In the genomic region with DNA sequence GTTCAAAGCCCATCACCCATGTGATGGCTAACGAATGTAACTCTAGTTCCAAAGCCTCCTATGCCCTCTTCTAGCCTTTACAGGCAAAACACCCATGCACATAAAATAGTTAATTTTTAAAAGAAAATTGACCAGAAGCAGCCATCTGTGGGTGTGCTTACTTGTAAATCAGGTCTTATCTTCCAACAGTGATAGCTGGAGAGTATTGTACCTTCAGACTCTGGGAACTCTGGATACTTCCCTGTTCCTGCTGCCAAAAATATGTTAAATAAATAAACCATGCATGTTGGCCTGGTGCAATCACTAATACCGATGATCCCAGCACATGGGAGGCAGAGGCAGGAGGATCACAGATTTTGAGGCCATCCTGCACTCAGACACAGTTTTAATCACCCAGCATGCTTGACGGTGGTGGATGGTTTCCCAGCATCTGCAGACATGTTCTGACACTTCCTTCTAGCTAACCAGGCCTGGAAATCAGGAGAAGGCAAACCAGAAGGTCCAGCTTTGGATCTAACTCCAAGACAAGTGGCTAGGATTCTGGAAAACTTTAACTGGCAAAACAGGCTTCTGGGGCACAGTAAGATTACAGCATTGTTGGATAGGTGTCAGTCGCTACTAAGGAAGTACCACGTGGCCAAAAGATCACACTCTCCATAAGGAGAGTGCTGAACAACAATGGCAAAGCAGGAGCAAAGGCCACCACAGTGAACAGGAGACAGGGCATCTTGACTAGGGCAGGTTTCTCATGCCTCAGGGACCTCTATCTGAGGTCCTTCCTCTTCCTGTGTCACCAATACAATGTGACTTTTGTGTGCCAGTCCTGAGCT, we compare ENCODE assay signal across 22 mouse cellular contexts. TPM values are rescaled to one million over a fixed set of nuclear protein-coding genes. Genes with fewer than 3 reads are reported as not detected.
DNase-seq lines count a peak whose midpoint lies in the region; ATAC-seq and TF ChIP-seq lines count a peak whose summit lies in the region.
"Had no signal": no experiment of that assay in that cellular context is flagged by ENCODE, and none has a peak within 500 bp of the region (broad histone marks: within the 10 kb centered on the region; RNA-seq: fewer than 3 reads in every experiment).

No protein-coding gene starts in this region.

- DNase-seq in kidney, adult 2 months: peak; percentile 73
- DNase-seq in kidney, postnatal 25 days: no peak
- DNase-seq in liver, postnatal 0 days: no peak
- peak; percentile 64 for DNase-seq in fat pad, adult 2 months (ENCODE audit: extremely low read depth, low read depth, low spot score)
- DNase-seq in cerebellum, adult 9-10 months: no peak
- DNase-seq: adrenal gland, postnatal 36 days; cerebellum, adult 2 months; gastrocnemius, postnatal 14 days; lung, adult 2 months; lung, postnatal 36 days; right cerebral cortex, adult 18-20 months had no signal

- no peak overlapping the region for H3K9ac ChIP-seq in liver, postnatal 0 days (replicated peaks)
- H3K9ac ChIP-seq in liver, embryonic 12.5 days: no peak overlapping the region
- no peak overlapping the region for H3K9ac ChIP-seq in forebrain, embryonic 16.5 days (replicated peaks; ENCODE audit: low read depth, low read length)
- H3K9ac ChIP-seq: forebrain, embryonic 12.5 days; limb, embryonic 15.5 days had no signal

- H3K4me2 ChIP-seq in liver, postnatal 0 days (ENCODE audit: low read depth, low read length): no peak overlapping the region
- H3K4me2 ChIP-seq in liver, embryonic 12.5 days: no peak overlapping the region
- H3K4me2 ChIP-seq in forebrain, embryonic 16.5 days (ENCODE audit: low read length): no peak overlapping the region
- H3K4me2 ChIP-seq: forebrain, embryonic 12.5 days; limb, embryonic 15.5 days; midbrain, embryonic 11.5 days had no signal

- H3K27me3 ChIP-seq in kidney, adult 2 months (replicated peaks; ENCODE audit: control insufficient read depth, insufficient read depth, low read length): no peaks in the 10 kb centered on the region
- peaks cover 9% of the 10 kb centered on the region; the same call in 1 of the 2 replicates for H3K27me3 ChIP-seq in liver, postnatal 0 days (ENCODE audit: insufficient read depth, low read length)
- H3K27me3 ChIP-seq in liver, embryonic 12.5 days (replicated peaks): peaks cover 40% of the 10 kb centered on the region
- H3K27me3 ChIP-seq in small intestine, adult 2 months (ENCODE audit: control insufficient read depth, insufficient read depth, low read length): no peaks in the 10 kb centered on the region; the same call in 1 of the 2 replicates
- no peaks in the 10 kb centered on the region for H3K27me3 ChIP-seq in forebrain, embryonic 16.5 days (replicated peaks; ENCODE audit: control insufficient read depth, insufficient read depth, low read length)
- H3K27me3 ChIP-seq: limb, embryonic 15.5 days had no signal

- no peak overlapping the region for H3K4me3 ChIP-seq in kidney, adult 2 months (ENCODE audit: insufficient read depth, low read depth, low read length)
- H3K4me3 ChIP-seq in liver, postnatal 0 days (ENCODE audit: low read depth, low read length): no peak overlapping the region
- H3K4me3 ChIP-seq in liver, embryonic 12.5 days: no peak overlapping the region
- no peak overlapping the region for H3K4me3 ChIP-seq in small intestine, adult 2 months (ENCODE audit: low read depth, low read length)
- no peak overlapping the region for H3K4me3 ChIP-seq in forebrain, embryonic 16.5 days (replicated peaks; ENCODE audit: low read length)
- H3K4me3 ChIP-seq: embryonic facial prominence, embryonic 10.5 days; forebrain, embryonic 12.5 days; hindbrain, embryonic 10.5 days; layer of hippocampus, adult 2 months; limb, embryonic 15.5 days had no signal

- peaks cover 13% of the 10 kb centered on the region for H3K4me1 ChIP-seq in kidney, adult 2 months (ENCODE audit: control insufficient read depth, insufficient read depth, low read length)
- peaks cover 18% of the 10 kb centered on the region for H3K4me1 ChIP-seq in liver, postnatal 0 days (ENCODE audit: insufficient read depth)
- H3K4me1 ChIP-seq in liver, embryonic 12.5 days: peaks cover 33% of the 10 kb centered on the region
- H3K4me1 ChIP-seq in small intestine, adult 2 months (ENCODE audit: control insufficient read depth, insufficient read depth, insufficient read length, low read length): peaks cover 45% of the 10 kb centered on the region; the same call in 1 of the 2 replicates
- peaks cover 25% of the 10 kb centered on the region for H3K4me1 ChIP-seq in forebrain, embryonic 16.5 days (replicated peaks; ENCODE audit: control insufficient read depth, insufficient read depth, low read length)

- no peaks in the 10 kb centered on the region for H3K9me3 ChIP-seq in liver, postnatal 0 days (ENCODE audit: low read length)
- no peaks in the 10 kb centered on the region for H3K9me3 ChIP-seq in liver, embryonic 12.5 days (replicated peaks)
- no peaks in the 10 kb centered on the region for H3K9me3 ChIP-seq in forebrain, embryonic 16.5 days (ENCODE audit: control insufficient read depth, low read length)
- H3K9me3 ChIP-seq: embryonic facial prominence, embryonic 10.5 days; forebrain, embryonic 12.5 days; G1E; hindbrain, embryonic 10.5 days; limb, embryonic 15.5 days had no signal

- no peak for ATAC-seq in liver, postnatal 0 days
- ATAC-seq in liver, embryonic 12.5 days: no peak
- ATAC-seq in forebrain, embryonic 16.5 days: no peak
- ATAC-seq: hindbrain, postnatal 0 days had no signal

- no peak for TF ChIP-seq EP300 in liver, postnatal 0 days (IDR thresholded peaks at IDR 0.05; ENCODE audit: low read depth)

- no peak for TF ChIP-seq POLR2A in kidney, adult 2 months (IDR thresholded peaks at IDR 0.05; ENCODE audit: low read depth, low read length)
- no peak for TF ChIP-seq POLR2A in small intestine, adult 2 months (IDR thresholded peaks at IDR 0.05; ENCODE audit: low read depth, low read length)

- TF ChIP-seq CTCF in kidney, adult 2 months (conservative IDR thresholded peaks at IDR 0.05; ENCODE audit: insufficient read depth, insufficient read length, low read depth, low read length): no peak
- no peak for TF ChIP-seq CTCF in liver, postnatal 0 days (IDR thresholded peaks at IDR 0.05; ENCODE audit: low read depth)
- TF ChIP-seq CTCF in small intestine, adult 2 months (IDR thresholded peaks at IDR 0.05; ENCODE audit: extremely low read depth, insufficient read length, insufficient replicate concordance, low read depth, low read length): no peak

- no peak overlapping the region; the same call in 1 of the 2 replicates for H3K27ac ChIP-seq in kidney, adult 2 months (ENCODE audit: insufficient read depth, low read depth, low read length)
- H3K27ac ChIP-seq in liver, postnatal 0 days (ENCODE audit: low read depth): peak overlapping the region; percentile 12; the same call in 1 of the 2 replicates
- H3K27ac ChIP-seq in liver, embryonic 12.5 days: no peak overlapping the region
- peak overlapping the region; percentile 90 for H3K27ac ChIP-seq in small intestine, adult 2 months (ENCODE audit: insufficient read depth, low read depth, low read length)
- H3K27ac ChIP-seq in forebrain, embryonic 16.5 days (ENCODE audit: low read length): no peak overlapping the region
- H3K27ac ChIP-seq: embryonic facial prominence, embryonic 10.5 days; forebrain, embryonic 12.5 days; hindbrain, embryonic 10.5 days; hindbrain, postnatal 0 days; layer of hippocampus, adult 2 months; limb, embryonic 15.5 days had no signal

- 26% methylated on average over 5 of the region's 5 CpGs for WGBS in kidney, adult 2 months
- WGBS in liver, postnatal 0 days (ENCODE audit: insufficient replicate concordance): 40% methylated on average over 5 of the region's 5 CpGs
- WGBS in liver, embryonic 12.5 days (ENCODE audit: insufficient replicate concordance): 47% methylated on average over 5 of the region's 5 CpGs
- 9% methylated on average over 5 of the region's 5 CpGs for whole genome bisulfite sequencing in small intestine, adult 2 months
- WGBS in forebrain, embryonic 16.5 days: 70% methylated on average over 5 of the region's 5 CpGs

- peaks cover 2% of the 10 kb centered on the region; the same call in 1 of the 2 replicates for H3K36me3 ChIP-seq in kidney, adult 2 months (ENCODE audit: control insufficient read depth, insufficient read depth, low read length)
- H3K36me3 ChIP-seq in liver, postnatal 0 days (replicated peaks; ENCODE audit: insufficient read depth, low read length): peaks cover 13% of the 10 kb centered on the region
- peaks cover 25% of the 10 kb centered on the region for H3K36me3 ChIP-seq in liver, embryonic 12.5 days
- peaks cover 9% of the 10 kb centered on the region for H3K36me3 ChIP-seq in small intestine, adult 2 months (ENCODE audit: control insufficient read depth, insufficient read depth, low read length)
- peaks cover 4% of the 10 kb centered on the region; the same call in 1 of the 2 replicates for H3K36me3 ChIP-seq in forebrain, embryonic 16.5 days (ENCODE audit: control insufficient read depth, insufficient read depth)

RNA-seq across cellular contexts. Expression of a gene that starts 3.5 kb away (rescaled TPM):
- 92.2 and 119 TPM in 2 replicates for polyA plus RNA-seq in kidney, adult 2 months (2012; rRNA removed)
- polyA plus RNA-seq in liver, postnatal 0 days (2015; fragmentation: Nextera tagmentation; extraction: Ambion mirVana): 9.3 and 11.3 TPM in 2 replicates
- polyA plus RNA-seq in liver, embryonic 12.5 days (2016; fragmentation: Nextera tagmentation; extraction: Ambion mirVana): 2.4 TPM in 2 replicates
- polyA plus RNA-seq in small intestine, adult 2 months (2012; rRNA removed): 139 and 344 TPM in 2 replicates
- 12.3 and 15.8 TPM in 2 replicates for polyA plus RNA-seq in forebrain, embryonic 16.5 days (2015; fragmentation: Nextera tagmentation; extraction: Ambion mirVana)

RNA-seq across cellular contexts. Expression of a gene that starts 20.1 kb away (rescaled TPM):
- 14.8 and 15.0 TPM in 2 replicates for polyA plus RNA-seq in kidney, adult 2 months (2012; rRNA removed)
- polyA plus RNA-seq in liver, postnatal 0 days (2015; fragmentation: Nextera tagmentation; extraction: Ambion mirVana): 9.9 and 10.6 TPM in 2 replicates
- polyA plus RNA-seq in liver, embryonic 12.5 days (2016; fragmentation: Nextera tagmentation; extraction: Ambion mirVana): 18.5 and 20.9 TPM in 2 replicates
- polyA plus RNA-seq in small intestine, adult 2 months (2012; rRNA removed): 4.1 and 5.9 TPM in 2 replicates
- polyA plus RNA-seq in forebrain, embryonic 16.5 days (2015; fragmentation: Nextera tagmentation; extraction: Ambion mirVana): 24.6 and 25.5 TPM in 2 replicates

RNA-seq across cellular contexts. Expression of a gene that starts 20.9 kb away (rescaled TPM):
- polyA plus RNA-seq in kidney, adult 2 months (2012; rRNA removed): 86.5 and 87.9 TPM in 2 replicates
- 43.6 and 43.8 TPM in 2 replicates for polyA plus RNA-seq in liver, postnatal 0 days (2015; fragmentation: Nextera tagmentation; extraction: Ambion mirVana)
- 45.8 and 47.6 TPM in 2 replicates for polyA plus RNA-seq in liver, embryonic 12.5 days (2016; fragmentation: Nextera tagmentation; extraction: Ambion mirVana)
- polyA plus RNA-seq in small intestine, adult 2 months (2012; rRNA removed): 71.9 and 126 TPM in 2 replicates
- 76.9 and 81.8 TPM in 2 replicates for polyA plus RNA-seq in forebrain, embryonic 16.5 days (2015; fragmentation: Nextera tagmentation; extraction: Ambion mirVana)

RNA-seq across cellular contexts. Expression of a gene that starts 28.8 kb away (rescaled TPM):
- 54.7 and 74.3 TPM in 2 replicates for polyA plus RNA-seq in kidney, adult 2 months (2012; rRNA removed)
- 5.7 and 7.2 TPM in 2 replicates for polyA plus RNA-seq in liver, postnatal 0 days (2015; fragmentation: Nextera tagmentation; extraction: Ambion mirVana)
- polyA plus RNA-seq in liver, embryonic 12.5 days (2016; fragmentation: Nextera tagmentation; extraction: Ambion mirVana): 18.3 and 19.6 TPM in 2 replicates
- polyA plus RNA-seq in small intestine, adult 2 months (2012; rRNA removed): 40.3 and 50.4 TPM in 2 replicates
- polyA plus RNA-seq in forebrain, embryonic 16.5 days (2015; fragmentation: Nextera tagmentation; extraction: Ambion mirVana): 18.2 and 19.5 TPM in 2 replicates

RNA-seq across cellular contexts. Expression of a gene that starts 54.4 kb away (rescaled TPM):
- polyA plus RNA-seq in kidney, adult 2 months (2012; rRNA removed): 10.5 and 31.1 TPM in 2 replicates
- polyA plus RNA-seq in liver, postnatal 0 days (2015; fragmentation: Nextera tagmentation; extraction: Ambion mirVana): 6.5 and 7.5 TPM in 2 replicates
- 25.8 and 27.2 TPM in 2 replicates for polyA plus RNA-seq in liver, embryonic 12.5 days (2016; fragmentation: Nextera tagmentation; extraction: Ambion mirVana)
- polyA plus RNA-seq in small intestine, adult 2 months (2012; rRNA removed): 38.5 and 43.9 TPM in 2 replicates
- polyA plus RNA-seq in forebrain, embryonic 16.5 days (2015; fragmentation: Nextera tagmentation; extraction: Ambion mirVana): 32.2 and 38.8 TPM in 2 replicates

Comparison
In these comparisons a context has a peak if more than half of its experiments do, and no peak if none do; other contexts are left out.
1. DNase-seq: peak in kidney, adult 2 months (single experiment) and fat pad, adult 2 months (single experiment); none in kidney, postnatal 25 days (0 of 2), liver, postnatal 0 days (single experiment) and cerebellum, adult 9-10 months (single experiment).
2. H3K27ac ChIP-seq: peak in liver, postnatal 0 days (single experiment) and small intestine, adult 2 months (single experiment); none in kidney, adult 2 months (single experiment), liver, embryonic 12.5 days (single experiment) and forebrain, embryonic 16.5 days (single experiment).